Mouse (Mus musculus): ENCODE results near the gene Ssh2. TPM values are rescaled to one million over a fixed set of nuclear protein-coding genes. Genes with fewer than 3 reads are reported as not detected.

The Ssh2 gene
- total RNA-seq, 4 experiments from 2014 or later = 37.3 to 44.4 (median 42.8) TPM

- peak in 1 of 2 experiments; percentile 56 for DNase-seq (ENCODE audit: low spot score in 2 of 2)
Measured at GRCm38 (mm10) chr11:77491502-77492291, 275.6 kb downstream of the Ssh2 start.

GRCm38 (mm10) chr11:77492311-77492871 is 276.3 kb downstream of the Ssh2 start:
- DNase-seq (ENCODE audit: low spot score in 2 of 2) = no peak

- peak; percentile 91 for DNase-seq (ENCODE audit: low spot score in 2 of 2)
Measured at GRCm38 (mm10) chr11:77492911-77493332, 276.8 kb downstream of the Ssh2 start.

GRCm38 (mm10) chr11:77493512-77494343 is 277.6 kb downstream of the Ssh2 start, which contains the start of gene Git1:
Gene Git1, plus strand, starts transcription at chr11:77493562.
- no peak for DNase-seq (ENCODE audit: low spot score in 2 of 2)

- no peak for DNase-seq (ENCODE audit: low spot score in 2 of 2)
Measured at GRCm38 (mm10) chr11:77494344-77494676, 278.2 kb downstream of the Ssh2 start.

- no peak for DNase-seq (ENCODE audit: low spot score in 2 of 2)
Measured at GRCm38 (mm10) chr11:77494782-77495181, 278.7 kb downstream of the Ssh2 start.

- DNase-seq (ENCODE audit: low spot score in 2 of 2) = no peak
Measured at GRCm38 (mm10) chr11:77495507-77495906, 279.4 kb downstream of the Ssh2 start.

GRCm38 (mm10) chr11:77497341-77497756 is 281.3 kb downstream of the Ssh2 start:
- no peak for DNase-seq (ENCODE audit: low spot score in 2 of 2)

GRCm38 (mm10) chr11:77497851-77498250 is 281.8 kb downstream of the Ssh2 start:
- no peak for DNase-seq (ENCODE audit: low spot score in 2 of 2)

- no peak for DNase-seq (ENCODE audit: low spot score in 2 of 2)
Measured at GRCm38 (mm10) chr11:77498261-77499139, 282.4 kb downstream of the Ssh2 start.

GRCm38 (mm10) chr11:77499354-77499753 is 283.3 kb downstream of the Ssh2 start:
- no peak for DNase-seq (ENCODE audit: low spot score in 2 of 2)

GRCm38 (mm10) chr11:77500361-77501325 is 284.6 kb downstream of the Ssh2 start:
- DNase-seq (ENCODE audit: low spot score in 2 of 2) = no peak

GRCm38 (mm10) chr11:77501392-77501791 is 285.3 kb downstream of the Ssh2 start:
- peak; percentile 72 to 80 for DNase-seq (ENCODE audit: low spot score in 2 of 2)

GRCm38 (mm10) chr11:77501971-77502370 is 285.9 kb downstream of the Ssh2 start:
- DNase-seq (ENCODE audit: low spot score in 2 of 2) = no peak

- no peak for DNase-seq (ENCODE audit: low spot score in 2 of 2)
Measured at GRCm38 (mm10) chr11:77502481-77502880, 286.4 kb downstream of the Ssh2 start.

- DNase-seq (ENCODE audit: low spot score in 2 of 2) = no peak
Measured at GRCm38 (mm10) chr11:77503511-77503910, 287.4 kb downstream of the Ssh2 start.

GRCm38 (mm10) chr11:77504377-77504776 is 288.3 kb downstream of the Ssh2 start:
- no peak for DNase-seq (ENCODE audit: low spot score in 2 of 2)

- DNase-seq (ENCODE audit: low spot score in 2 of 2) = no peak
Measured at GRCm38 (mm10) chr11:77505291-77505980, 289.3 kb downstream of the Ssh2 start.

GRCm38 (mm10) chr11:77506273-77506672 is 290.2 kb downstream of the Ssh2 start:
- DNase-seq (ENCODE audit: low spot score in 2 of 2) = no peak
